Mouse (Mus musculus) heart, postnatal 10 days (tissue): Measurements from ENCODE around the gene Fdxacb1. TPM values are rescaled to one million over a fixed set of nuclear protein-coding genes. Genes with fewer than 3 reads are reported as not detected.

Experiments
- DNase-seq, 2 experiments: peaks; one replicate each; pipeline ENCODE4 v3.0.0; 2021
- intact Hi-C: fragments of 180-260 bp; cut with DNase I; formaldehyde crosslinking; loops from one replicate; pipeline ENCODE4 v1.15.1; 2025
- total RNA-seq, 2 experiments: library from RNA; stranded (reverse); gene quantifications; 2 replicates each; pipeline ENCODE4 v1.2.3; 2021

Gene Fdxacb1
- total RNA-seq, 2 experiments from 2014 or later: 6.6 to 6.9 TPM

DNA sequence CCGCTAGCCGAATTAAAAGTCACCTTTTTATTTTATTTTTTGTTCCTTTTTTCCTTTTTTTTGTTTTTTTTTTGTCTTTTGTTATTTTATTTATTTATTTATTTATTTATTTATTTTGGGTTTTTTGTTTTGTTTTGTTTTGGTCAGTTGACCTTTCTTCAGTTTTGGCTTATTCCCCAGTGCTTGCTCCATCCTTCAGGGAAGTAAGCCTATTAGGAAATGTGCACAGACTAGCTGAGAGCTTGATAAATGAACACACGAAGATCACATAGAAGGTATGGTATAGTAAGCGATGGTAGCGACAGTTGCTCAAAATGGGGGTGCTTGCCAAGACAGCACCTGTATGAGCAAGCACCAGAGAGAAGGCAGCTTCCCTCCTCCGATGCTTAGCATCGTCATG, 29.6 kb downstream of the Fdxacb1 start:
- DNase-seq: no peak
- intact Hi-C loops: no loop called here

- DNase-seq: no peak
- intact Hi-C loops: no loop called here
Observed at GRCm38 (mm10) chr9:50798368-50798767, 30.3 kb downstream of the Fdxacb1 start.

- DNase-seq: peak; percentile 46 to 71
- intact Hi-C loops: loop anchor here (1.0 to 2.0 kb wide), 2 partner anchors 208 to 352 kb away; partner anchors contain the start of gene Sik2
Observed at GRCm38 (mm10) chr9:50800985-50801384, 32.9 kb downstream of the Fdxacb1 start.

DNA sequence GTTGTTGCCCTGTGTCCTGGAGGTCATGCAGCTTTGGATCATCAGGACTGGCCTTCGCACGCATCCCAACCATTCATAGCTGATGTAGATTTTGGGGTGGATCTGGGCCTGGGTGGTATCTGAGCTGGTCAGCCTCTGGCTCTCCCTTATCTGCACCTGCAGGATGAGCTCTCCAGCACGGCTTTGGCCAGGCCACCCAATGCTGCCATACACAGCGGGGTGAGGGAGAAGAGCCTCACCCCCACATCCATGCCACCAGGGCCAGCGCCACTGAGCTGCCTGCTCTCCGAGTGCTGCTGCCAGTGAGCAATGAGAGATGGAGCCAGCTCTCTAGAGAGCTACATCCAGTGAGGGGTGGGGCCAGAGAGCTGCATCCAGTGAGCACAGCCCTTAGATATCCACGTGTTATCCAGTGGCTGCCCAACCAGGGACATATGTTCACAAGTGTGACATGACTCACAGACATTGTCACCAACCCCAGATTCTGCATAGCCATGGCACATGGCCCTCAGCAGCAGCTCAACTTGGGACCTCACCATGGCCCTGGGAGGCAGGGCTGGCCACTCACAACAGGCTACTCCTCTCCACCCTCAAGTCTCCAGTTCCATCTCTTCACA, 35.1 kb downstream of the Fdxacb1 start:
- intact Hi-C loops: no loop called here

GRCm38 (mm10) chr9:50808471-50808870, 40.4 kb downstream of the Fdxacb1 start:
- intact Hi-C loops: no loop called here
- no peak for DNase-seq

More for the DNA sequence above, 35.1 kb downstream of the Fdxacb1 start:
- no peak for DNase-seq

- DNase-seq: no peak
- intact Hi-C loops: no loop called here
Observed at GRCm38 (mm10) chr9:50809146-50809545, 41.1 kb downstream of the Fdxacb1 start.

GRCm38 (mm10) chr9:50811187-50811586, 43.2 kb downstream of the Fdxacb1 start:
- DNase-seq: no peak
- intact Hi-C loops: no loop called here

GRCm38 (mm10) chr9:50811746-50812145, 43.7 kb downstream of the Fdxacb1 start:
- intact Hi-C loops: no loop called here
- no peak for DNase-seq

DNA sequence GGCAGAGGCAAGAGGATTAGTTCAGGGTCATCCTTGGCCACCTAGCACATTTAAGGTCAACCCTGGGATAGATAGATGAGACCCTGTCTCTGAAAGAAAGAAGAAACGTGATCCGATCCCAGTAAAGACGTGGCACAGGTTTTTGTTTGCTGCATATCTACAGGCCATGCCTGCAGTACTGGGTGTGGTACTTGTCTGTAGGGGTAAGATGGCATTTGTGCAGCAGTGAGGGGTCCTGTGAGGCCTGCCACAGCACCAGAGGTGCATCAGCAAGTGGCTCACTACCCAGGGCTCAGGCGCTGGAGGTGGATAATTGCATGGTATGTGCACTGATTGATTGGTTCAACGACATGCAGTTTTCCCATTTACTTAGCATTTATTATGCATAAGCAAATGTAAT, 45.8 kb downstream of the Fdxacb1 start:
- no peak for DNase-seq
- intact Hi-C loops: no loop called here

- intact Hi-C loops: no loop called here
- no peak for DNase-seq
Observed at GRCm38 (mm10) chr9:50815666-50816065, 47.6 kb downstream of the Fdxacb1 start.

- no peak for DNase-seq
- intact Hi-C loops: no loop called here
Observed at GRCm38 (mm10) chr9:50816512-50816911, 48.5 kb downstream of the Fdxacb1 start.

GRCm38 (mm10) chr9:50818050-50818449, 50.0 kb downstream of the Fdxacb1 start:
- DNase-seq: no peak
- intact Hi-C loops: no loop called here

DNA sequence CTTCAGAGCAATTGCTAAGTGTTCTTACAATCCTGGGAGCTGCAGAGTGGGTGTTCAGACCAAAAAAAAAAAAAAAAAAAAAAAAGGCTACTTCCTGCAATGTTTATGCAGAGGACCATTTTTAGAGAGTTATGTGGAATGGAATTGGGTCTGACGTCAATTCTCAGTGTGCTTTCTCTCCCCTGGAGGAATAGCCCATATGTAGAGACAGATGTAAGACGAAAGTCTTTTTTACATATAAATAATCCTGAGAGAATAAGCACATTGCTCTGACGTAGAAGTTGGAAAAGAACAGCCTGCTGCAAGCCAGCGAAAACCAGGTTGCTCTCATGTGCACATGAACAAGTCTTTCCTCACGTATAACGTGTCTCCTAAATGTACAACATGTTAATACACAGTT, 51.7 kb downstream of the Fdxacb1 start:
- intact Hi-C loops: no loop called here
- DNase-seq: no peak

DNA sequence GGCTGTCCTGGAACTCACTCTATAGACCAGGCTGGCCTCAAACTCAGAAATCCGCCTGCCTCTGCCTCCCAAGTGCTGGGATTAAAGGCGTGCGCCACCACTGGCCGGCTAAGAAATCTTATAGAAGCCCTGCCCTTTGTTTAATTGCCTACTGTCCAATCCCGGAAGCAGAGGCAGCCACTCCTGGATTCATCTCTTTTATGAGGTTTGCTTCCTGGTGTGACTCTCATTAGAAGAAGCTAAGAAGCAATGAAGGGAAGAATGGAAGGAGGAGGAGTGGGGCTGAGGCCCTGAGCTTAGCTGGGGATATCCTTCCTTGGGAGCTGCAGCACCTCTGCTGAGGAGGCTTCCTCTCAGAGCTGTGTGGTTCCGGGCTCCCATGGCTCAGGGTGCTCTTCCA, 53.6 kb downstream of the Fdxacb1 start:
- intact Hi-C loops: no loop called here
- DNase-seq: no peak

GRCm38 (mm10) chr9:50822216-50822615, 54.2 kb downstream of the Fdxacb1 start:
- intact Hi-C loops: no loop called here

More at GRCm38 (mm10) chr9:50822216-50822615, 54.2 kb downstream of the Fdxacb1 start:
- DNase-seq: no peak

Other genes with a start within 250 kb of the Fdxacb1 start
- gene Pts, start 239.5 kb upstream of the Fdxacb1 start, total RNA-seq: 10 to 100 TPM; 31.7 to 36.8 TPM
- 1 to 10 TPM; 1.3 to 2.5 TPM for gene Il18, start 213.4 kb upstream of the Fdxacb1 start, total RNA-seq
- under 1 TPM; 0.19 to 0.20 TPM for gene Bco2, start 213.1 kb upstream of the Fdxacb1 start, total RNA-seq
- not detected for gene Tex12, start 206.9 kb upstream of the Fdxacb1 start, total RNA-seq
- gene Sdhd, start 164.4 kb upstream of the Fdxacb1 start, total RNA-seq: 100 to 1,000 TPM; 780 to 786 TPM
- 100 to 1,000 TPM; 215 to 218 TPM for gene Timm8b, start 164.3 kb upstream of the Fdxacb1 start, total RNA-seq
- gene Pih1d2, start 150.9 kb upstream of the Fdxacb1 start, total RNA-seq: under 1 TPM; 0.26 to 0.92 TPM
- 10 to 100 TPM; 22.6 to 23.3 TPM for gene Nkapd1, start 150.8 kb upstream of the Fdxacb1 start, total RNA-seq
- 100 to 1,000 TPM; 336 to 364 TPM for gene Dlat, start 108.5 kb upstream of the Fdxacb1 start, total RNA-seq
- 1 to 10 TPM; 7.4 to 7.7 TPM for gene Dixdc1, start 28.7 kb upstream of the Fdxacb1 start, total RNA-seq
- 1 to 10 TPM; 3.6 to 5.6 TPM for gene 2310030G06Rik, start 21.7 kb upstream of the Fdxacb1 start, total RNA-seq
- gene Cryab, start 16.9 kb upstream of the Fdxacb1 start, total RNA-seq: 1,000 to 10,000 TPM; 1,315 to 1,426 TPM
- 100 to 1,000 TPM; 119 to 133 TPM for gene Hspb2, start 15.9 kb upstream of the Fdxacb1 start, total RNA-seq
- 10 to 100 TPM; 10.5 to 16.1 TPM for gene Alg9, start 6.8 kb downstream of the Fdxacb1 start, total RNA-seq
- 10 to 100 TPM; 12.5 to 13.9 TPM for gene 1110032A03Rik, start 7.3 kb downstream of the Fdxacb1 start, total RNA-seq
- 10 to 100 TPM; 14.7 to 16.4 TPM for gene Ppp2r1b, start 77.1 kb downstream of the Fdxacb1 start, total RNA-seq
- 10 to 100 TPM; 25.6 to 37.5 TPM for gene Sik2, start 240.8 kb downstream of the Fdxacb1 start, total RNA-seq